Mouse (Mus musculus) gastrocnemius, postnatal 14 days (tissue): ENCODE measurements around the gene Kcnmb1. TPM values are rescaled to one million over a fixed set of nuclear protein-coding genes. Genes with fewer than 3 reads are reported as not detected.

Source experiments
- DNase-seq: peaks from one replicate; pipeline ENCODE4 v3.0.0; 2021; ENCODE audit warnings: mixed read lengths
- intact Hi-C: fragments of 180-260 bp; cut with DNase I; formaldehyde crosslinking; loops from one replicate; pipeline ENCODE4 v1.15.1; 2025; ENCODE audit warnings: low total_unique reads
- total RNA-seq, 2 experiments: library from RNA; stranded (reverse); gene quantifications; 2 replicates each; pipeline ENCODE4 v1.2.3; 2021

The Kcnmb1 gene
- total RNA-seq, 2 experiments from 2014 or later: 0.13 to 0.29 TPM

GRCm38 (mm10) chr11:33939456-33940113, 23.2 kb upstream of the Kcnmb1 start:
- intact Hi-C loops: no loop called here
- no peak for DNase-seq

- no peak for DNase-seq
- intact Hi-C loops: no loop called here
Observed at GRCm38 (mm10) chr11:33943565-33943964, 19.2 kb upstream of the Kcnmb1 start.

GRCm38 (mm10) chr11:33944067-33944785, 18.6 kb upstream of the Kcnmb1 start:
- no peak for DNase-seq
- intact Hi-C loops: no loop called here

GRCm38 (mm10) chr11:33944786-33945328, 18.0 kb upstream of the Kcnmb1 start:
- intact Hi-C loops: no loop called here
- no peak for DNase-seq

- DNase-seq: no peak
- intact Hi-C loops: no loop called here
Observed at GRCm38 (mm10) chr11:33946501-33946900, 16.3 kb upstream of the Kcnmb1 start.

- intact Hi-C loops: no loop called here
- DNase-seq: no peak
Observed at GRCm38 (mm10) chr11:33951155-33951554, 11.7 kb upstream of the Kcnmb1 start.

- intact Hi-C loops: no loop called here
- no peak for DNase-seq
Observed at GRCm38 (mm10) chr11:33951684-33952625, 10.9 kb upstream of the Kcnmb1 start.

- intact Hi-C loops: no loop called here
- DNase-seq: no peak
Observed at GRCm38 (mm10) chr11:33955982-33956381, 6.8 kb upstream of the Kcnmb1 start.

- intact Hi-C loops: no loop called here
- DNase-seq: no peak
Observed at GRCm38 (mm10) chr11:33956623-33957022, 6.2 kb upstream of the Kcnmb1 start.

- intact Hi-C loops: no loop called here
- DNase-seq: no peak
Observed at GRCm38 (mm10) chr11:33957595-33957994, 5.2 kb upstream of the Kcnmb1 start.

- intact Hi-C loops: no loop called here
- DNase-seq: peak; percentile 46
Observed at GRCm38 (mm10) chr11:33958713-33959112, 4.1 kb upstream of the Kcnmb1 start.

GRCm38 (mm10) chr11:33962178-33962577, 635 bp upstream of the Kcnmb1 start:
- intact Hi-C loops: no loop called here
- DNase-seq: no peak

GRCm38 (mm10) chr11:33965380-33965779, 2.6 kb downstream of the Kcnmb1 start:
- no peak for DNase-seq
- intact Hi-C loops: no loop called here

GRCm38 (mm10) chr11:33967708-33968107, 4.9 kb downstream of the Kcnmb1 start:
- intact Hi-C loops: no loop called here

GRCm38 (mm10) chr11:33969199-33969598, 6.4 kb downstream of the Kcnmb1 start:
- intact Hi-C loops: no loop called here
- no peak for DNase-seq

More at GRCm38 (mm10) chr11:33967708-33968107, 4.9 kb downstream of the Kcnmb1 start:
- DNase-seq: no peak

- intact Hi-C loops: no loop called here
- DNase-seq: no peak
Observed at GRCm38 (mm10) chr11:33972114-33972513, 9.3 kb downstream of the Kcnmb1 start.

GRCm38 (mm10) chr11:33974341-33975040, 11.7 kb downstream of the Kcnmb1 start:
- no peak for DNase-seq
- intact Hi-C loops: no loop called here

- intact Hi-C loops: no loop called here
- no peak for DNase-seq
Observed at GRCm38 (mm10) chr11:33975121-33975520, 12.3 kb downstream of the Kcnmb1 start.

- DNase-seq: no peak
- intact Hi-C loops: no loop called here
Observed at GRCm38 (mm10) chr11:33980146-33980545, 17.3 kb downstream of the Kcnmb1 start.
